Mouse (Mus musculus): ENCODE measurements around the gene Pth2. TPM values are rescaled to one million over a fixed set of nuclear protein-coding genes. Genes with fewer than 3 reads are reported as not detected.

The Pth2 gene
- total and polyA plus RNA-seq, 3 experiments: not detected

DNA sequence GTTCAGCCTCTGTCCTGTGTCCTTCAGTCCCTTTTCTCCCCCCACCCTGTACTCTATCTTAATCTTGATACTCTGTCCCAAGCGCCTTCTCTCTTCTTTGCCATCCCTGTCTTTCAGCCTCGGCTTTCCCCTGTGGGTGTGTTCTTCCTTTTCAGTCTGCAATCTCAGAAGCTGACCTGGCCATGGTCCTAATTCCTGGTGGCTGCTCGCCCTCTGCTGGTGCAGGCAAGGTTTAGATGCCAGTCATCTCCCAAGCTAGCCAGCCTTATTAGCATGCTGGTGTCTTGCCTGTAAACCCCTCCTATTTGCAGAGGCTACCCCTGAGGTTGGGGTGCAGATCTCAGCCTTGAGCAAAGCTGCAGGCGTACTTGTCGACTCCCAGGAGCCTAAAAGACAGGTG is 17.6 kb downstream of the Pth2 start:
- in situ Hi-C loops (cut with MboI; ENCODE audit: low pct_ligation_motif_present, low pct_unique_long_range_greater_than_20kb, low sequenced_read_pairs): no loop called here
- H3K27me3 ChIP-seq (replicated peaks): peaks cover 65% of the 10 kb centered on the region
- TF ChIP-seq PAX5 (IDR thresholded peaks at IDR 0.05; ENCODE audit: low read length) (no peak), TBP (conservative IDR thresholded peaks at IDR 0.05; ENCODE audit: low read depth, low read length) (no peak), MAFK (IDR thresholded peaks at IDR 0.05; ENCODE audit: insufficient replicate concordance, low read length) (no peak), KAT2A (IDR thresholded peaks at IDR 0.05; ENCODE audit: insufficient replicate concordance, low read length) (no peak), E2F4 (IDR thresholded peaks at IDR 0.05; ENCODE audit: insufficient replicate concordance, low read depth, low read length) (no peak), NRF1 (IDR thresholded peaks at IDR 0.05; ENCODE audit: low read depth, low read length) (0 out of 2 replicates have a peak, but pooled peaks have one; percentile 11), SMC3 (IDR thresholded peaks at IDR 0.05; ENCODE audit: low read depth, low read length) (peak; percentile 90), ZC3H11A (IDR thresholded peaks at IDR 0.05; ENCODE audit: low read depth, low read length) (peak; percentile 36; the same call in 1 of the 2 replicates), MXI1 (IDR thresholded peaks at IDR 0.05; ENCODE audit: low read depth, low read length) (no peak), ZNF384 (IDR thresholded peaks at IDR 0.05; ENCODE audit: low read depth, low read length) (no peak), NELFE (IDR thresholded peaks at IDR 0.05; ENCODE audit: low read depth, low read length) (peak; percentile 11; the same call in 1 of the 2 replicates), CTCF (conservative IDR thresholded peaks at IDR 0.05 in 1 of 2, IDR thresholded peaks at IDR 0.05 in 1 of 2; ENCODE audit: low read depth in 2 of 2, low read length in 2 of 2) (peak; percentile 21 to 97; a peak in 2 of 4 replicates), MYC (IDR thresholded peaks at IDR 0.05; ENCODE audit: low read depth, low read length) (no peak), CHD2 (IDR thresholded peaks at IDR 0.05; ENCODE audit: low read length) (no peak), RCOR1 (conservative IDR thresholded peaks at IDR 0.05; ENCODE audit: low read depth, low read length) (no peak), UBTF (IDR thresholded peaks at IDR 0.05; ENCODE audit: low read depth, low read length) (peak; percentile 52; the same call in 1 of the 2 replicates), HCFC1 (IDR thresholded peaks at IDR 0.05; ENCODE audit: low read depth, low read length) (no peak), IRF4 (IDR thresholded peaks at IDR 0.05; ENCODE audit: low read depth, low read length) (no peak), GABPA (IDR thresholded peaks at IDR 0.05; ENCODE audit: insufficient replicate concordance, low read depth, low read length) (no peak), RAD21 (IDR thresholded peaks at IDR 0.05; ENCODE audit: low read depth, low read length) (peak; percentile 96), ELF1 (IDR thresholded peaks at IDR 0.05; ENCODE audit: low read depth, low read length) (peak; percentile 34; the same call in 1 of the 2 replicates)

DNA sequence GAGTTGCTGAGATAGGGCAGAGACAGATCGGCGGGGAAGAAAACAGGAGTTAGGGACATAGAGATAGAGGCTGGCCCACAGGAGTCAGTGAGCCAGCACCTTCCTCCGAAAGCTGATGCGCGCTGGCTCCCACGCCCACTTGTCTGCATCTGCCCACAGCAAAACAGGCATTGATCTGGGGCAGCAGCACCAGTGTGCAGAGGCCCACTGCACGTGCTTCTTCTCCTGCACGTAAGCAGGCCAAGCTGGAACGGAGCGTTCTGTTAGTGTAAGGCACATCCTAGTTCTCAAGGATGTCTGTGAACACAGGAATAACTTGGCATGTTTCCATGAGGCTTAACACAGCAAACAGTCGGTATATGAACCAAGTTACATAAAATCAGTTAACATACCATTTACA is 18.2 kb downstream of the Pth2 start:
- Histone ChIP-seq H3K27ac (ENCODE audit: insufficient read depth, low read depth) (no peak overlapping the region), H3K4me1 (ENCODE audit: control insufficient read depth in 1 of 2, insufficient read depth in 2 of 2) (peaks cover 0 to 17% of the 10 kb centered on the region in 2 experiments; a peak in 2 of 4 replicates), H3K79me2 (replicated peaks; ENCODE audit: control insufficient read depth, extremely low read depth, insufficient read depth, poor library complexity, severe bottlenecking) (no peaks in the 10 kb centered on the region), H3K9ac (ENCODE audit: insufficient read depth, low read depth) (no peak overlapping the region), H3K27me3 (replicated peaks) (peaks cover 61% of the 10 kb centered on the region), H3K4me2 (ENCODE audit: insufficient read depth, low read depth, poor library complexity, severe bottlenecking) (no peak overlapping the region), H3K36me3 (replicated peaks in 1 of 2; ENCODE audit: control insufficient read depth in 1 of 2, insufficient read depth in 1 of 2, low read length in 1 of 2) (no peaks in the 10 kb centered on the region), H3K4me3 (replicated peaks in 1 of 3; ENCODE audit: low read depth in 2 of 3, low read length in 2 of 3, poor library complexity in 1 of 3) (no peak overlapping the region), H3K9me3 (replicated peaks; ENCODE audit: low read length) (no peaks in the 10 kb centered on the region)
- in situ Hi-C loops (cut with MboI; ENCODE audit: low pct_ligation_motif_present, low pct_unique_long_range_greater_than_20kb, low sequenced_read_pairs): no loop called here
- dilution Hi-C loops (cut with MboI; ENCODE audit: extremely low pct_ligation_motif_present, extremely low pct_unique_long_range_greater_than_20kb, low sequenced_read_pairs): no loop called here
- DNase-seq (ENCODE audit: extremely low read depth): no peak
- TF ChIP-seq TBP (conservative IDR thresholded peaks at IDR 0.05; ENCODE audit: low read depth, low read length): no peak
- no peak for TF ChIP-seq NRF1 (IDR thresholded peaks at IDR 0.05; ENCODE audit: low read depth, low read length)
- no peak for TF ChIP-seq MXI1 (IDR thresholded peaks at IDR 0.05; ENCODE audit: low read depth, low read length)
- no peak for TF ChIP-seq CHD2 (IDR thresholded peaks at IDR 0.05; ENCODE audit: low read length)
- no peak for TF ChIP-seq ZKSCAN1 (IDR thresholded peaks at IDR 0.05; ENCODE audit: borderline replicate concordance, low read depth, low read length)
- TF ChIP-seq CTCF (conservative IDR thresholded peaks at IDR 0.05 in 1 of 2, IDR thresholded peaks at IDR 0.05 in 1 of 2; ENCODE audit: low read depth in 2 of 2, low read length in 2 of 2): no peak
- TF ChIP-seq MYC (IDR thresholded peaks at IDR 0.05; ENCODE audit: low read depth, low read length): no peak
- TF ChIP-seq GABPA (IDR thresholded peaks at IDR 0.05; ENCODE audit: insufficient replicate concordance, low read depth, low read length): no peak
- no peak for TF ChIP-seq JUND (conservative IDR thresholded peaks at IDR 0.05; ENCODE audit: low read depth, low read length)
- no peak for TF ChIP-seq TCF12 (IDR thresholded peaks at IDR 0.05; ENCODE audit: low read depth, low read length)
- TF ChIP-seq EP300 (IDR thresholded peaks at IDR 0.05; ENCODE audit: low read length): no peak

More for the DNA sequence above, 17.6 kb downstream of the Pth2 start:
- dilution Hi-C loops (cut with MboI; ENCODE audit: extremely low pct_ligation_motif_present, extremely low pct_unique_long_range_greater_than_20kb, low sequenced_read_pairs): no loop called here
- Histone ChIP-seq H3K4me2 (ENCODE audit: insufficient read depth, low read depth, poor library complexity, severe bottlenecking) (no peak overlapping the region), H3K36me3 (replicated peaks in 1 of 2; ENCODE audit: control insufficient read depth in 1 of 2, insufficient read depth in 1 of 2, low read length in 1 of 2) (no peaks in the 10 kb centered on the region), H3K79me2 (replicated peaks; ENCODE audit: control insufficient read depth, extremely low read depth, insufficient read depth, poor library complexity, severe bottlenecking) (no peaks in the 10 kb centered on the region), H3K27ac (ENCODE audit: insufficient read depth, low read depth) (no peak overlapping the region), H3K4me3 (replicated peaks in 1 of 3; ENCODE audit: low read depth in 2 of 3, low read length in 2 of 3, poor library complexity in 1 of 3) (no peak overlapping the region), H3K9me3 (replicated peaks; ENCODE audit: low read length) (no peaks in the 10 kb centered on the region), H3K4me1 (ENCODE audit: control insufficient read depth in 1 of 2, insufficient read depth in 2 of 2) (peaks cover 0 to 17% of the 10 kb centered on the region in 2 experiments; a peak in 2 of 4 replicates), H3K9ac (ENCODE audit: insufficient read depth, low read depth) (no peak overlapping the region)
- DNase-seq (ENCODE audit: extremely low read depth): peak; percentile 72
